Mouse (Mus musculus) CH12.LX (cell line): ENCODE data around the gene Creb5. TPM values are rescaled to one million over a fixed set of nuclear protein-coding genes. Genes with fewer than 3 reads are reported as not detected.

ENCODE experiments used
- DNase-seq: peaks from one replicate; pipeline ENCODE4 v3.0.0-alpha.2; 2013; ENCODE audit errors: extremely low read depth
- H3K27ac ChIP-seq: 2 replicates; pipeline ENCODE4 v1.5.1; 2012; ENCODE audit warnings: low read depth, mild to moderate bottlenecking, control low read depth, moderate library complexity; ENCODE audit not compliant: insufficient read depth
- H3K27me3 ChIP-seq: replicated peaks from 2 replicates; pipeline ENCODE3; 2012; ENCODE audit warnings: inconsistent platforms
- H3K36me3 ChIP-seq, 2 experiments: replicated peaks in 1 of 2; 2 replicates each; pipeline versions ENCODE3 to v1.6.1; 2012; ENCODE audit warnings: inconsistent platforms in 1 of 2, low read length in 1 of 2, mild to moderate bottlenecking in 1 of 2, mixed read lengths in 1 of 2, moderate library complexity in 1 of 2; ENCODE audit not compliant: control insufficient read depth in 1 of 2, insufficient read depth in 1 of 2
- H3K4me1 ChIP-seq, 2 experiments: 2 replicates each; pipeline ENCODE4 v1.6.1; 2012; ENCODE audit warnings: inconsistent platforms in 1 of 2, moderate library complexity in 1 of 2; ENCODE audit not compliant: insufficient read depth in 2 of 2, control insufficient read depth in 1 of 2
- H3K4me2 ChIP-seq: 2 replicates; pipeline ENCODE4 v1.6.1; 2012; ENCODE audit warnings: low read depth, mild to moderate bottlenecking, control low read depth; ENCODE audit not compliant: poor library complexity, insufficient read depth, severe bottlenecking
- H3K4me3 ChIP-seq, 3 experiments: fragments of 150-350 bp in 1 of 3; sonication (generic) in 1 of 3; replicated peaks in 1 of 3; 2 replicates each; pipeline versions ENCODE3 to v1.5.1; 2011 to 2012; ENCODE audit warnings: low read depth in 2 of 3, low read length in 2 of 3, mild to moderate bottlenecking in 2 of 3, moderate library complexity in 2 of 3, control low read depth in 1 of 3, improper control_type of control experiment in 1 of 3, inconsistent platforms in 1 of 3, mixed read lengths in 1 of 3; ENCODE audit not compliant: poor library complexity in 1 of 3
- H3K79me2 ChIP-seq: replicated peaks from 2 replicates; pipeline ENCODE4 v1.6.1; 2012; ENCODE audit warnings: mild to moderate bottlenecking, moderate library complexity; ENCODE audit not compliant: control insufficient read depth, poor library complexity, insufficient read depth, severe bottlenecking; ENCODE audit errors: extremely low read depth
- H3K9ac ChIP-seq: 2 replicates; pipeline ENCODE4 v1.6.1; 2012; ENCODE audit warnings: low read depth, mild to moderate bottlenecking, control low read depth, moderate library complexity; ENCODE audit not compliant: insufficient read depth
- H3K9me3 ChIP-seq: replicated peaks from 2 replicates; pipeline ENCODE3; 2012; ENCODE audit warnings: low read length, inconsistent platforms, mixed read lengths
- CHD1 ChIP-seq: IDR thresholded peaks from 2 replicates; pipeline ENCODE4 v1.6.1; 2012; ENCODE audit warnings: low read depth, low read length, improper control_type of control experiment, inconsistent platforms
- E2F4 ChIP-seq: IDR thresholded peaks from 2 replicates; pipeline ENCODE4 v1.6.1; 2011; ENCODE audit warnings: low read depth, low read length, improper control_type of control experiment; ENCODE audit not compliant: insufficient replicate concordance
- ELF1 ChIP-seq: IDR thresholded peaks from 2 replicates; pipeline ENCODE4 v1.6.1; 2014; ENCODE audit warnings: low read depth, mild to moderate bottlenecking, inconsistent platforms, low read length, improper control_type of control experiment
- EP300 ChIP-seq: IDR thresholded peaks from 2 replicates; pipeline ENCODE4 v1.6.1; 2011; ENCODE audit warnings: low read length, improper control_type of control experiment
- JUN ChIP-seq: IDR thresholded peaks from 2 replicates; pipeline ENCODE4 v1.6.1; 2011; ENCODE audit warnings: low read depth, mild to moderate bottlenecking, low read length, improper control_type of control experiment, moderate library complexity; ENCODE audit not compliant: insufficient read depth
- JUND ChIP-seq: conservative IDR thresholded peaks from 2 replicates; pipeline ENCODE4 v1.6.1; 2011; ENCODE audit warnings: low read depth, low read length, improper control_type of control experiment
- KAT2A ChIP-seq: IDR thresholded peaks from 2 replicates; pipeline ENCODE4 v1.6.1; 2012; ENCODE audit warnings: low read length, improper control_type of control experiment, inconsistent platforms; ENCODE audit not compliant: insufficient replicate concordance
- MAZ ChIP-seq: IDR thresholded peaks from 2 replicates; pipeline ENCODE4 v1.6.1; 2012; ENCODE audit warnings: low read depth, mild to moderate bottlenecking, inconsistent platforms, low read length, improper control_type of control experiment, moderate library complexity
- MXI1 ChIP-seq: IDR thresholded peaks from 2 replicates; pipeline ENCODE4 v1.6.1; 2011; ENCODE audit warnings: mild to moderate bottlenecking, low read depth, low read length, improper control_type of control experiment
- MYC ChIP-seq: IDR thresholded peaks from 2 replicates; pipeline ENCODE4 v1.6.1; 2011; ENCODE audit warnings: low read depth, mild to moderate bottlenecking, improper control_type of control experiment, low read length
- NELFE ChIP-seq: IDR thresholded peaks from 2 replicates; pipeline ENCODE4 v1.6.1; 2011; ENCODE audit warnings: low read depth, low read length, improper control_type of control experiment
- RAD21 ChIP-seq: IDR thresholded peaks from 2 replicates; pipeline ENCODE4 v1.6.1; 2011; ENCODE audit warnings: low read depth, mild to moderate bottlenecking, low read length, improper control_type of control experiment, moderate library complexity
- SIN3A ChIP-seq: IDR thresholded peaks from 2 replicates; pipeline ENCODE4 v1.6.1; 2012; ENCODE audit warnings: low read length, improper control_type of control experiment, inconsistent platforms
- UBTF ChIP-seq: IDR thresholded peaks from 2 replicates; pipeline ENCODE4 v1.6.1; 2012; ENCODE audit warnings: low read depth, mild to moderate bottlenecking, inconsistent platforms, low read length, improper control_type of control experiment, moderate library complexity
- USF1 ChIP-seq: IDR thresholded peaks from 2 replicates; pipeline ENCODE4 v1.6.1; 2014; ENCODE audit warnings: low read depth, mild to moderate bottlenecking, inconsistent platforms, low read length, improper control_type of control experiment
- USF2 ChIP-seq: conservative IDR thresholded peaks from 2 replicates; pipeline ENCODE4 v1.6.1; 2011; ENCODE audit warnings: low read depth, low read length, improper control_type of control experiment
- ZKSCAN1 ChIP-seq: IDR thresholded peaks from 2 replicates; pipeline ENCODE4 v1.6.1; 2012; ENCODE audit warnings: low read depth, inconsistent platforms, low read length, improper control_type of control experiment, borderline replicate concordance
- ZNF384 ChIP-seq: IDR thresholded peaks from 2 replicates; pipeline ENCODE4 v1.6.1; 2012; ENCODE audit warnings: low read depth, low read length, improper control_type of control experiment, inconsistent platforms
- dilution Hi-C: fragments of 300-500 bp; cut with MboI; formaldehyde crosslinking; loops from 2 replicates; pipeline ENCODE4 v1.14.3; 2020; ENCODE audit warnings: low sequenced_read_pairs; ENCODE audit not compliant: extremely low pct_unique_long_range_greater_than_20kb, extremely low pct_ligation_motif_present
- in situ Hi-C: fragments of 300-500 bp; cut with MboI; formaldehyde crosslinking; loops from 3 replicates; pipeline ENCODE4 v1.14.3; 2019; ENCODE audit warnings: low sequenced_read_pairs, low pct_ligation_motif_present, low pct_unique_long_range_greater_than_20kb, mixed read lengths
- polyA plus RNA-seq: library from polyadenylated mRNA; unstranded; fragments of >175 nt; gene quantifications from 2 replicates; pipeline ENCODE4 v1.2.1, GENCODE M21; 2012; ENCODE audit warnings: low read depth; ENCODE audit not compliant: insufficient read length
- total RNA-seq, 2 experiments: library from RNA; depleted of rRNA; stranded (reverse); fragments of 300-350 nt in 1 of 2; fragments of >200 nt in 1 of 2; gene quantifications; 2 replicates each; pipeline ENCODE4 v1.2.3; 2012 to 2014

The Creb5 gene
- total and polyA plus RNA-seq, 3 experiments: 0.68 to 2.1 (median 0.86) TPM

- Histone ChIP-seq H3K9me3 (no peaks in the 10 kb centered on the region), H3K9ac (no peak overlapping the region), H3K36me3 (no peaks in the 10 kb centered on the region), H3K27ac (no peak overlapping the region), H3K79me2 (no peaks in the 10 kb centered on the region), H3K4me2 (no peak overlapping the region), H3K4me3 (no peak overlapping the region), H3K27me3 (no peaks in the 10 kb centered on the region), H3K4me1 (peaks cover 0 to 4% of the 10 kb centered on the region in 2 experiments; a peak in 1 of 4 replicates)
- in situ Hi-C loops: loop anchor here (5.0 to 25.0 kb wide), 2 partner anchors 85 to 435 kb away; partner anchors contain the start of gene Creb5
- TF ChIP-seq JUN: no peak
- no peak for TF ChIP-seq RAD21
- no peak for TF ChIP-seq MXI1
- TF ChIP-seq ZKSCAN1: no peak
- no peak for TF ChIP-seq USF2
- TF ChIP-seq ZNF384: no peak
- no peak for TF ChIP-seq E2F4
- no peak for TF ChIP-seq EP300
- TF ChIP-seq MAZ: no peak
- TF ChIP-seq MYC: no peak
- no peak for TF ChIP-seq KAT2A
- TF ChIP-seq USF1: no peak
- TF ChIP-seq UBTF: no peak
- TF ChIP-seq CHD1: no peak
- TF ChIP-seq JUND: no peak
- TF ChIP-seq NELFE: no peak
- no peak for DNase-seq
- dilution Hi-C loops: no loop called here
These were observed 435.6 kb downstream of the Creb5 start for GRCm38 (mm10) chr6:53722694-53723093.

GRCm38 (mm10) chr6:53730487-53730886 lies 443.4 kb downstream of the Creb5 start:
- in situ Hi-C loops: no loop called here
- TF ChIP-seq E2F4 (no peak), ZNF384 (no peak), SIN3A (no peak), MXI1 (no peak), RAD21 (no peak), ELF1 (no peak)
- dilution Hi-C loops: no loop called here

More at GRCm38 (mm10) chr6:53730487-53730886, 443.4 kb downstream of the Creb5 start:
- H3K9ac ChIP-seq: no peak overlapping the region
- 0 out of 4 replicates have a peak, but pooled peaks cover 0 to 5% of the 10 kb centered on the region in 2 experiments for H3K4me1 ChIP-seq
- no peak for DNase-seq
- no peaks in the 10 kb centered on the region for H3K27me3 ChIP-seq
- no peaks in the 10 kb centered on the region for H3K79me2 ChIP-seq
- H3K36me3 ChIP-seq: no peaks in the 10 kb centered on the region
- no peak overlapping the region for H3K4me2 ChIP-seq
- H3K9me3 ChIP-seq: no peaks in the 10 kb centered on the region
- no peak overlapping the region for H3K4me3 ChIP-seq
- H3K27ac ChIP-seq: no peak overlapping the region
